Mouse (Mus musculus) cortical plate, adult 2 months (tissue): ENCODE data around the gene Keap1.

ENCODE experiments used
- CTCF ChIP-seq: fragments of 200-500 bp; IDR thresholded peaks from 2 replicates; pipeline ENCODE4 v1.5.1; 2011; ENCODE audit warnings: mild to moderate bottlenecking, control low read depth, low read length; ENCODE audit not compliant: insufficient read depth; ENCODE audit errors: extremely low read depth
- POLR2A ChIP-seq: fragments of 200-500 bp; IDR thresholded peaks from 2 replicates; pipeline ENCODE4 v1.6.1; 2011; ENCODE audit warnings: mild to moderate bottlenecking, low read length, control low read depth; ENCODE audit not compliant: insufficient read depth; ENCODE audit errors: extremely low read depth

GRCm38 (mm10) chr9:21194787-21195493 is 44.2 kb downstream of the Keap1 start:
- TF ChIP-seq CTCF (no peak), POLR2A (no peak)
